Mouse (Mus musculus): ENCODE results near the gene Kctd18.
"Not testable (repeated sequence)": the region's sequence is repeated elsewhere in the genome, so short reads cannot be mapped to it uniquely, and the experiment has no call there.

Gene Kctd18

GRCm38 (mm10) chr1:58018856-58019255 is at the start of gene Kctd18:
Gene Kctd18 (minus strand): TSS chr1:58018956.
- no peak for DNase-seq (ENCODE audit: low read depth in 1 of 2, low spot score in 2 of 2)

- DNase-seq (ENCODE audit: low read depth in 1 of 2, low spot score in 2 of 2), result no peak
Observed at GRCm38 (mm10) chr1:58065606-58066005, 46.9 kb upstream of the Kctd18 start.

- no peak for DNase-seq (ENCODE audit: low read depth in 1 of 2, low spot score in 2 of 2)
Observed at GRCm38 (mm10) chr1:58065151-58065550, 46.4 kb upstream of the Kctd18 start.

GRCm38 (mm10) chr1:58062131-58062530 is 43.4 kb upstream of the Kctd18 start:
- no peak for DNase-seq (ENCODE audit: low read depth in 1 of 2, low spot score in 2 of 2)

GRCm38 (mm10) chr1:58058846-58059245 is 40.1 kb upstream of the Kctd18 start:
- DNase-seq (ENCODE audit: low read depth in 1 of 2, low spot score in 2 of 2), result no peak

GRCm38 (mm10) chr1:58056939-58057338 is 38.2 kb upstream of the Kctd18 start:
- DNase-seq (ENCODE audit: low read depth in 1 of 2, low spot score in 2 of 2), result no peak

- no peak for DNase-seq (ENCODE audit: low read depth in 1 of 2, low spot score in 2 of 2)
Observed at GRCm38 (mm10) chr1:58056074-58056807, 37.5 kb upstream of the Kctd18 start.

GRCm38 (mm10) chr1:58055598-58055997 is 36.8 kb upstream of the Kctd18 start:
- no peak for DNase-seq (ENCODE audit: low read depth in 1 of 2, low spot score in 2 of 2)

GRCm38 (mm10) chr1:58049126-58049525 is 30.4 kb upstream of the Kctd18 start:
- DNase-seq (ENCODE audit: low read depth in 1 of 2, low spot score in 2 of 2), result no peak

GRCm38 (mm10) chr1:58046721-58047290 is 28.1 kb upstream of the Kctd18 start:
- DNase-seq (ENCODE audit: low read depth in 1 of 2, low spot score in 2 of 2), result no peak

GRCm38 (mm10) chr1:58045546-58045945 is 26.8 kb upstream of the Kctd18 start:
- no peak for DNase-seq (ENCODE audit: low read depth in 1 of 2, low spot score in 2 of 2)

- DNase-seq (ENCODE audit: low read depth in 1 of 2, low spot score in 2 of 2), result no peak
Observed at GRCm38 (mm10) chr1:58045076-58045475, 26.3 kb upstream of the Kctd18 start.

GRCm38 (mm10) chr1:58037306-58037705 is 18.6 kb upstream of the Kctd18 start:
- not testable (repeated sequence) for DNase-seq (ENCODE audit: low read depth in 1 of 2, low spot score in 2 of 2)

- peak in 1 of 2 experiments; percentile 23 for DNase-seq (ENCODE audit: low read depth in 1 of 2, low spot score in 2 of 2)
Observed at GRCm38 (mm10) chr1:58031160-58031769, 12.5 kb upstream of the Kctd18 start.

- no peak for DNase-seq (ENCODE audit: low read depth in 1 of 2, low spot score in 2 of 2)
Observed at GRCm38 (mm10) chr1:58030156-58030871, 11.6 kb upstream of the Kctd18 start.

- DNase-seq (ENCODE audit: low read depth in 1 of 2, low spot score in 2 of 2), result no peak
Observed at GRCm38 (mm10) chr1:58029636-58030117, 10.9 kb upstream of the Kctd18 start, which contains the start of gene Aox1. Gene Aox1 (plus strand): TSS chr1:58029931.

GRCm38 (mm10) chr1:58027707-58028106 is 9.0 kb upstream of the Kctd18 start:
- no peak for DNase-seq (ENCODE audit: low read depth in 1 of 2, low spot score in 2 of 2)

- not testable (repeated sequence) for DNase-seq (ENCODE audit: low read depth in 1 of 2, low spot score in 2 of 2)
Observed at GRCm38 (mm10) chr1:58006388-58006787, 12.4 kb downstream of the Kctd18 start.

GRCm38 (mm10) chr1:57998146-57998545 is 20.6 kb downstream of the Kctd18 start:
- no peak for DNase-seq (ENCODE audit: low read depth in 1 of 2, low spot score in 2 of 2)

- DNase-seq (ENCODE audit: low read depth in 1 of 2, low spot score in 2 of 2), result no peak
Observed at GRCm38 (mm10) chr1:57996133-57996615, 22.6 kb downstream of the Kctd18 start.

GRCm38 (mm10) chr1:57995432-57996132 is 23.2 kb downstream of the Kctd18 start, which contains the start of gene Sgo2a:
Gene Sgo2a (plus strand): TSS chr1:57995971.
- peak; percentile 61 to 77 for DNase-seq (ENCODE audit: low read depth in 1 of 2, low spot score in 2 of 2)

All from monocyte, adult 2 months (primary cell).